Mouse (Mus musculus) cortical plate, adult 2 months (tissue): ENCODE measurements around the gene Dusp15.

ENCODE experiments used
- CTCF ChIP-seq: fragments of 200-500 bp; IDR thresholded peaks from 2 replicates; pipeline ENCODE4 v1.5.1; 2011; ENCODE audit warnings: mild to moderate bottlenecking, control low read depth, low read length; ENCODE audit not compliant: insufficient read depth; ENCODE audit errors: extremely low read depth
- POLR2A ChIP-seq: fragments of 200-500 bp; IDR thresholded peaks from 2 replicates; pipeline ENCODE4 v1.6.1; 2011; ENCODE audit warnings: mild to moderate bottlenecking, low read length, control low read depth; ENCODE audit not compliant: insufficient read depth; ENCODE audit errors: extremely low read depth

- no peak for TF ChIP-seq POLR2A
- no peak for TF ChIP-seq CTCF
These were observed 47.9 kb downstream of the Dusp15 start for GRCm38 (mm10) chr2:152903586-152903985.
